Mouse (Mus musculus) lung, embryonic 16.5 days (tissue): ENCODE data around the gene Clec4g. TPM values are rescaled to one million over a fixed set of nuclear protein-coding genes. Genes with fewer than 3 reads are reported as not detected.

Experiments used
- ATAC-seq: fragments of 200-750 bp; cut with Nextera tagmentation; 2 replicates; pipeline ENCODE4 v1.8.0; 2017; ENCODE audit warnings: low read depth, mild to moderate bottlenecking, moderate library complexity
- H3K27ac ChIP-seq: fragments of 300-500 bp; sonication (generic); 2 replicates; pipeline ENCODE4 v1.5.1; 2014; ENCODE audit warnings: mild to moderate bottlenecking, control low read depth, low read length
- H3K27me3 ChIP-seq: fragments of 300-500 bp; sonication (generic); 2 replicates; pipeline ENCODE4 v1.6.1; 2014; ENCODE audit warnings: low read depth, low read length, mixed read lengths; ENCODE audit not compliant: control insufficient read depth, insufficient read depth
- H3K36me3 ChIP-seq: fragments of 300-500 bp; sonication (generic); 2 replicates; pipeline ENCODE4 v1.6.1; 2014; ENCODE audit warnings: low read length; ENCODE audit not compliant: control insufficient read depth, insufficient read depth
- H3K4me1 ChIP-seq: fragments of 300-500 bp; sonication (generic); replicated peaks from 2 replicates; pipeline ENCODE4 v1.6.1; 2014; ENCODE audit warnings: low read length, mixed read lengths; ENCODE audit not compliant: control insufficient read depth, insufficient read depth
- H3K4me2 ChIP-seq: fragments of 300-500 bp; sonication (generic); 2 replicates; pipeline ENCODE4 v1.6.1; 2014; ENCODE audit warnings: low read depth, low read length, control low read depth
- H3K4me3 ChIP-seq: fragments of 300-500 bp; sonication (generic); 2 replicates; pipeline ENCODE4 v1.5.1; 2014; ENCODE audit warnings: mild to moderate bottlenecking, low read length, control low read depth
- H3K9ac ChIP-seq: fragments of 300-500 bp; sonication (generic); 2 replicates; pipeline ENCODE4 v1.6.1; 2014; ENCODE audit warnings: low read length, control low read depth
- H3K9me3 ChIP-seq: fragments of 300-500 bp; sonication (generic); 2 replicates; pipeline ENCODE4 v1.6.1; 2016; ENCODE audit warnings: low read length; ENCODE audit not compliant: control insufficient read depth
- WGBS: fragments of 180-500 bp; shearing (Covaris S2); extraction: QIAGEN DNeasy Blood & Tissue Kit; methylation state at CpG from one replicate; pipeline ENCODE4 v1.1.7; 2014; 5-methylcytosine and 5-hydroxymethylcytosine counted together
- polyA plus RNA-seq: library from polyadenylated mRNA; unstranded; fragments of >200 nt; fragmentation: Nextera tagmentation; extraction: Ambion mirVana; gene quantifications from 2 replicates; pipeline ENCODE4 v1.2.1, GENCODE M21; 2015

Clec4g gene
- polyA plus RNA-seq, 1 experiment from 2014 or later: 0.43 TPM

DNA sequence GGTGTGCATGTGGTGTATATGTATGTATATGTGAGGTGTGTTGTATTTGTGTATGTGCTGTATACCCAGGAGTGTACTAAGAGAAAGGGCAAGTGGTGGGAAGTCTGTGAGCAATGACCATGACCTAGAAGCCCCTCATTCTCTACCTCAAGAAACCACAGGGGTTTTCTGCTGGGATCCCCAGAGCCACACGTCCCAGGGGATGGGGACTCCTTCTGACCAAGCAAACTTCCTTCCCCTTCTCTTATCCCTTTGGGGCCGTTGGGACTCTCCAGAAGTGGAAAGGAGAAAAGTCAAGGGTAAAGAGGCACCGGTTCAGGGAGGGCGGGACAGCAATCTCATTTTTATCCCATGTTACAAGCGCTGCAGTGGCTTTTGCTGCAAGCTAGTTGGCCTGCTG is 35.0 kb downstream of the Clec4g start:
- Histone ChIP-seq H3K4me3 (no peak overlapping the region), H3K36me3 (peaks cover 12% of the 10 kb centered on the region), H3K4me1 (no peaks in the 10 kb centered on the region; the same call in 1 of the 2 replicates), H3K9me3 (no peaks in the 10 kb centered on the region), H3K4me2 (no peak overlapping the region), H3K27ac (no peak overlapping the region), H3K9ac (no peak overlapping the region), H3K27me3 (no peaks in the 10 kb centered on the region)
- ATAC-seq: no peak
- WGBS: 59% methylated on average over 5 of the region's 5 CpGs

DNA sequence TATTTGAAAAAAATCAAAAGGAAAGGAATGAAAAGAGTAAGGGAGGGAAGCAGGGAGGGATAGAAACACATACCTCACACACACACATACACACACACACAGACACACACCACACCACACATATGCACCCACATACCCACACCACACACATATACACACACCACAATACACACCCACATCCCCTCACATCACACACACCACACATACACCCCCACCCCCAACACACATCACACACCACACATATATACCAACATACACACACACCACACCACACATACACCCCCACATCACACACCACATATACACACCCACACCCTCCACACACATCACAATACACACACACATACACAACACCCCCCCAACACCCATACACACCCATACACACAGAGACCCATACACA is 35.9 kb downstream of the Clec4g start:
- H3K9ac ChIP-seq: no peak overlapping the region
- peaks cover 21% of the 10 kb centered on the region for H3K36me3 ChIP-seq
- H3K9me3 ChIP-seq: no peaks in the 10 kb centered on the region
- no peaks in the 10 kb centered on the region; the same call in 1 of the 2 replicates for H3K4me1 ChIP-seq
- no peak overlapping the region for H3K4me3 ChIP-seq
- peak; percentile 36; the same call in 1 of the 2 replicates for ATAC-seq
- H3K4me2 ChIP-seq: no peak overlapping the region
- no peak overlapping the region for H3K27ac ChIP-seq
- no peaks in the 10 kb centered on the region for H3K27me3 ChIP-seq

- Histone ChIP-seq H3K27ac (no peak overlapping the region), H3K27me3 (no peaks in the 10 kb centered on the region), H3K4me3 (no peak overlapping the region), H3K9me3 (no peaks in the 10 kb centered on the region; the same call in 1 of the 2 replicates), H3K4me2 (no peak overlapping the region), H3K9ac (no peak overlapping the region), H3K4me1 (no peaks in the 10 kb centered on the region; the same call in 1 of the 2 replicates), H3K36me3 (peaks cover 30% of the 10 kb centered on the region)
- WGBS: 68% methylated on average over 6 of the region's 6 CpGs
- no peak for ATAC-seq
Observed at GRCm38 (mm10) chr8:3683408-3684176, 36.9 kb downstream of the Clec4g start.

- peaks cover 6% of the 10 kb centered on the region for H3K4me1 ChIP-seq
- no peak overlapping the region for H3K27ac ChIP-seq
- H3K36me3 ChIP-seq: peaks cover 31% of the 10 kb centered on the region
- ATAC-seq: no peak
- no peaks in the 10 kb centered on the region for H3K27me3 ChIP-seq
- no peak overlapping the region for H3K9ac ChIP-seq
- no peak overlapping the region for H3K4me2 ChIP-seq
- WGBS: 90% methylated on average over 5 of the region's 5 CpGs
- H3K9me3 ChIP-seq: no peaks in the 10 kb centered on the region; the same call in 1 of the 2 replicates
- H3K4me3 ChIP-seq: no peak overlapping the region
Observed at GRCm38 (mm10) chr8:3682435-3682834, 38.0 kb downstream of the Clec4g start.

GRCm38 (mm10) chr8:3679656-3680055 is 40.8 kb downstream of the Clec4g start:
- WGBS: 74% methylated on average over 5 of the region's 5 CpGs
- ATAC-seq: no peak
- H3K36me3 ChIP-seq: peaks cover 31% of the 10 kb centered on the region
- H3K9me3 ChIP-seq: no peaks in the 10 kb centered on the region; the same call in 1 of the 2 replicates
- H3K4me3 ChIP-seq: no peak overlapping the region
- no peak overlapping the region for H3K4me2 ChIP-seq
- H3K4me1 ChIP-seq: peaks cover 12% of the 10 kb centered on the region
- no peak overlapping the region for H3K27ac ChIP-seq
- no peaks in the 10 kb centered on the region for H3K27me3 ChIP-seq
- H3K9ac ChIP-seq: no peak overlapping the region

DNA sequence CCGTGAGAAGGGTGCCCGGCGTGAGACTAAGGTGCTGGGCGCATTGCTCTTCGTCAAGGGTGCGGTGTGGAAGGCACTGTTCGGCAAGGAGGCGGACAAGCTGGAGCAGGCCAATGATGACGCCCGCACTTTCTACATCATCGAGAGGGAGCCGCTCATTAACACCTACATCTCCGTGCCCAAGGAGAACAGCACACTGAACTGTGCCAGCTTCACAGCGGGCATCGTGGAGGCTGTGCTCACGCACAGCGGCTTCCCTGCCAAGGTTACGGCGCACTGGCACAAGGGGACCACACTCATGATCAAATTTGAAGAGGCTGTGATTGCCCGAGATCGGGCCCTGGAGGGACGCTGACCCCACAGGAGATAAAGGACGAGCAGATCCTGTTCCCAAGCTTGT is 41.2 kb downstream of the Clec4g start:
- ATAC-seq: no peak
- Histone ChIP-seq H3K4me1 (peaks cover 12% of the 10 kb centered on the region), H3K36me3 (peaks cover 31% of the 10 kb centered on the region), H3K4me2 (no peak overlapping the region), H3K9ac (no peak overlapping the region), H3K27me3 (no peaks in the 10 kb centered on the region), H3K4me3 (no peak overlapping the region), H3K27ac (no peak overlapping the region), H3K9me3 (no peaks in the 10 kb centered on the region; the same call in 1 of the 2 replicates)
- 94% methylated on average over 23 of the region's 23 CpGs for WGBS

DNA sequence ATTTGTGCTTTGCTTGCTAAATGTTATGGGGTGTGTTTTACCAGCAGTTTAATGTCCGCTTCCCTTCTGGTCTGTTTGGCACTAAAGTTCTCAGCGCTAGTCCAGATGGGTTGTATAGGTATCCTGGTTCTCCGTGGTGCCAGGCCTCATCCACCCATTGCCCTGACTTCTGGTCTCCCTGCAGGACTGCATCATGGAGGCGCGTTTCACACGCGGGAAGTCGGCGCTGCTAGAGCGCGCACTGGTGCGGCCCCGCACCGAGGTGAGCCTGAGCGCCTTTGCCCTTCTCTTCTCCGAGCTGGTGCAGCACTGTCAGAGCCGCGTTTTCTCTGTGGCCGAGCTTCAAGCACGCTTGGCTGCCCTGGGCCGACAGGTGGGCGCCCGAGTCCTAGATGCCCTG is 41.6 kb downstream of the Clec4g start:
- Histone ChIP-seq H3K27me3 (no peaks in the 10 kb centered on the region), H3K9ac (no peak overlapping the region), H3K4me1 (peaks cover 12% of the 10 kb centered on the region), H3K4me3 (no peak overlapping the region), H3K4me2 (no peak overlapping the region), H3K36me3 (peaks cover 31% of the 10 kb centered on the region), H3K27ac (no peak overlapping the region), H3K9me3 (no peaks in the 10 kb centered on the region; the same call in 1 of the 2 replicates)
- 95% methylated on average over 23 of the region's 23 CpGs for WGBS
- ATAC-seq: no peak

DNA sequence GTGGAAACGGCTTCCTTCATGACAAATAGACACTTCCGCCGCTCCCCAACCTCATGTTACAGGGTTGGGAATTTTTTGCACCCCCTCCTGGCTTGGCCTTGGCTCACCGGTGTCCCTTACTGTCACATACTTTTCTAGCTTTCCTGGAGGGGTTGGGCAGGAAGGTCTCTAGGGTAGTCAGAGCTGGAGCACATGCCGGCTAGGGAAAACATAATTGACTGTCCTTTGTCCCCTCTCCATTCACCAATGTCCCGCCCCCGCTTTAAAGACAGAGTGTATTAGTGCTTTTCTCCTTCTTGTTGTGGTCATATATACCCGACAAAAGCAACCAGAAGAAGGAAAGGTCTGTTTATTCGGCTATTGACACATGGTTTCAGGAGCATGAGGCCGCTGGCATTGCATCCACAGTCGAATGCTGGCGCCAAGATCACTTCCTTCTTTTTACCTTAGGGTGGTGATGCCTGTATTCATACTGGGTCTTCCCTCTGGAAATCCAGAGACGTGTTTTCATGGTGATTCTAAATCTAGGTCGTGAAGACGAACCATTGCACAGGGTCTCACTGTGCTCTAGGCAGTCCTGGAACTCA is 43.4 kb downstream of the Clec4g start:
- H3K9me3 ChIP-seq: no peaks in the 10 kb centered on the region; the same call in 1 of the 2 replicates
- no peaks in the 10 kb centered on the region for H3K27me3 ChIP-seq
- peak overlapping the region; percentile 76 for H3K4me2 ChIP-seq
- H3K27ac ChIP-seq: peak overlapping the region; percentile 95
- H3K4me1 ChIP-seq: peaks cover 14% of the 10 kb centered on the region
- WGBS: 3% methylated on average over 15 of the region's 15 CpGs
- peak overlapping the region; percentile 62 for H3K4me3 ChIP-seq
- H3K36me3 ChIP-seq: peaks cover 28% of the 10 kb centered on the region
- H3K9ac ChIP-seq: peak overlapping the region; percentile 98
- peak; percentile 10; the same call in 1 of the 2 replicates for ATAC-seq

- H3K9me3 ChIP-seq: no peaks in the 10 kb centered on the region; the same call in 1 of the 2 replicates
- peak within 1 kb of the TSS; percentile 98 for H3K9ac ChIP-seq
- WGBS: under 1% methylated on average over 61 of the region's 61 CpGs
- peak within 1 kb of the TSS; percentile 76 for H3K4me2 ChIP-seq
- H3K36me3 ChIP-seq: peaks cover 26% of the 10 kb centered on the region
- H3K27ac ChIP-seq: peak within 1 kb of the TSS; percentile 95
- peaks cover 14% of the 10 kb centered on the region for H3K4me1 ChIP-seq
- peak; percentile 90 for ATAC-seq
- H3K4me3 ChIP-seq: peak within 1 kb of the TSS; percentile 62
- no peaks in the 10 kb centered on the region for H3K27me3 ChIP-seq
Observed at GRCm38 (mm10) chr8:3676131-3676992, 44.1 kb downstream of the Clec4g start, which contains the start of gene Trappc5. Trappc5 (plus strand) TSS chr8:3676299.
